Mouse (Mus musculus) olfactory bulb, adult 2 months (tissue): ENCODE results near the gene Fam208b.

Experiments
- CTCF ChIP-seq: fragments of 200-500 bp; IDR thresholded peaks from 2 replicates; pipeline ENCODE4 v1.5.1; 2012; ENCODE audit warnings: low read depth, mild to moderate bottlenecking, low read length, moderate library complexity; ENCODE audit not compliant: insufficient read depth
- POLR2A ChIP-seq: fragments of 200-500 bp; IDR thresholded peaks from 2 replicates; pipeline ENCODE4 v1.6.1; 2012; ENCODE audit warnings: mild to moderate bottlenecking, low read depth, low read length, moderate library complexity; ENCODE audit not compliant: insufficient read depth

GRCm38 (mm10) chr13:3532451-3532850, 78.5 kb downstream of the Fam208b start:
- TF ChIP-seq POLR2A, result no peak
- no peak for TF ChIP-seq CTCF
